Mouse (Mus musculus) left cerebral cortex, adult 8-10 months (tissue): Measurements from ENCODE around the gene S1pr2. TPM values are rescaled to one million over a fixed set of nuclear protein-coding genes. Genes with fewer than 3 reads are reported as not detected.

Experiments used
- DNase-seq, 2 experiments: peaks; one replicate each; pipeline ENCODE4 v3.0.0; 2022; ENCODE audit warnings: low spot score in 2 of 2
- total RNA-seq, 4 experiments: library from RNA; stranded (reverse); gene quantifications; 2 replicates each; pipeline ENCODE4 v1.2.4; 2022

Gene S1pr2
- total RNA-seq, 4 experiments from 2014 or later: 2.0 to 3.4 (median 2.7) TPM

DNA sequence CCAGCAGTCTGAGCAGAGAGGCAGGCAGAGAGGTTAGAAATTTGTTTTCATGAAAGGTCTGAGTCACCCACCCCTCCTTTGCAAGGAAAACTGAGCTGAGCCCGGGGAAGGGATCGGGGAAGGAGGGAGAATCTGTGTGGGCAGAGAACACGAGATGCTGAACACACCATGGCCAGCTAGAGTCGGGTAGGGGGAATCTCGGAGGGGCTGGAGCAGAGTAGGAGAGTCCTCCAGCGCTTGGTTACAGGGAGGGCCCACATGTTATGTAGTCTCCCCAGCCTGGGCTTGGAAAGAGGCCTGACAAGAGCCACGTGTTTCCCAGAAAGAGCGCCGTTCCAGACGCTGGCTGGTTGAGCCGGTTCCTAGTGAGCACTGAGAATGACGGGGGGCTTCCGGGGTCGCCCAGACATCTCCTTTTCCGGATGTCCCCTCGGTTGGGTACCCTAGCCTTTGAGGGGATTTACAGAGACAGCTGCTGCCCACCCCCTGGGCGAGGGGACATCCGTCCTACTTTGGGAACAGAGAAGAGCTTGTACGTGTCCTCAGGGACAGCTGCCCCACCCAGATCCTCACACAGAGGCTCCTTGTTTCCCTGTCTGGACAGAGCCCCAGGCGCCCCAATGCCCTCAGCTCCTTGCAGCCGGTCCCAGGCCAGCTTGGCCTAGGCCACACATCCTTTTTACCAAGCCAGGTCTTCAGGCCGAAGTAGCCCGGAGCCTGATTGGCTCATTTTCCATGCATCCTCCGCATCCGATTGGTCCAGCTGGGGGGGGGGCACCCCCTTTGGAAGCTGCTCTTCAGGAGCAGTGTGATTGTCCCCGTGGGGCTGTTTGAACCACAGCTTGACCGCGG is 4.2 kb downstream of the S1pr2 start:
- DNase-seq: peak; percentile 44 to 66

DNA sequence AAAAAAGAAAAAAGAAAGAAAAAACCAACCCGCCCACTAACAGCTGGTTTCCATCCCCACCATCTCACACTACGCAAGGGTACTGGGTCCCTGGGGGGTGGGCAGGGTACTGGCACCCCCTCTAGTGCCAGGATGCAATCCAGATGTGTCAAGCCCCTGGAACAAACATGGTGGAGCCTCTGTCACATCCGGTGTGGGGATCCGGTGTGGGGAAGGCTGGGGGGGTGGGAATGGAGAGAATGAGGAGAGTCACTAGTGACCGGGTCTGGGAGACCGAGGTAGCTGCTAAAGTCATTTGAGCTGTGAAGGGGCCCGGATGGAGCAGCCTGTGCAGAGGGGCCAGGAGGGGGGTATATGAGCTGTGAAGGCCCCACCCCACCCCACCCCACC is 4.8 kb downstream of the S1pr2 start:
- no peak for DNase-seq

DNA sequence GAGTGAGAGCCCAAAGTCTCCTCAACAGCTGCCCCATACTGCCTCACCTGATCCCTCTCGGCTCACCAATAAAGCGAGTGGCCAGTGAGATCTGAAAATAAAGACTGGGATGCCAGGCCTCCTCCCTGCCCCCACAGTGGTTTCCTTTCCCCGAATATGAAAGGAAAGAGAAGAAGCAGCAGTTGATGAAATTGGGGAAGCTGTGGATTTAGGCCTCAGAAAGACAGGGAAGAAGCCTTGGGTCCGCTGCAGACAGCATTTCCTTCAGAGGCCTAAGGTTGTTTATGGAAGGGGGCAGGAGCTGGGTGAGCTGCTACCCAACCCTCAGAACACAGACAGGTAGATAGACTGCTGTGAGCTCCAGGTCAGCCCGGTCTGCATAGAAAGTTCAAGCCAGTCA is 9.8 kb downstream of the S1pr2 start:
- DNase-seq: no peak

DNA sequence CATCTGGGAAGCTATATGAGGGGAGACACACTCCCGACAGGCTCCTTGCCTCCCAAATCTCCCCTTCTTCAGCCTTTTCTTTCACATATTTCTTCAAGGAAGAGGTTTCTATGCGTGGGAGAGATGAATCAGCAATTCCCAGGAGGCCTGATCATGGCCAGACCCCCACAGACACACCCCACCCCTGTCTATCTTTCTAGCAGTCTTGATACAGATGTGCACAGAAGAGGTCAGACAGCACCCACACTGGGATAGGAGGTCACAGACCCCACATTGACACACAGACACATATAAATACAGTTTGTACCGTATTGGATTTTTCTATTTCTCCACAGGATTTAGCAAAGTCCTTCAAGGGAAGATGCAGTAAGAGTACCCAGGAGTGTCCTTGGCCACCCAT is 10.6 kb downstream of the S1pr2 start:
- DNase-seq: no peak

DNA sequence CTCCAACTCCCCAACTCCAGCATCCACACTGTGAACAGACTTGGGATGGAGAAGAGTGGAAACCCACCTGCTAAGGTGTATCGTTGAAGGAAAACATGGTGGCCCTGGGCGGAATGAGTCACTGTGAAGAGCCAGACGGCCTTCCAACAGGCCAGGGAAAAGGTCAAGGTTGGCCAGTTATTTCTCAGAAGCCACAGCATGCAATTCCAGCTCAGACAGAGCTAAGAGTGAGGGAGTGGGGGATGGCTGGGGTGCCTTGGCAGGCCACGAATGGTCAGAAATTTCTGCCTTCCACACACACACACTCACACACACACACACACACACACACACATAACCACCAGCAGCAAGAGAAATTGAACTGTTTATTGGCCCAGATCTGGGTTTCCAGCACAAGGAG is 11.0 kb downstream of the S1pr2 start:
- no peak for DNase-seq

DNA sequence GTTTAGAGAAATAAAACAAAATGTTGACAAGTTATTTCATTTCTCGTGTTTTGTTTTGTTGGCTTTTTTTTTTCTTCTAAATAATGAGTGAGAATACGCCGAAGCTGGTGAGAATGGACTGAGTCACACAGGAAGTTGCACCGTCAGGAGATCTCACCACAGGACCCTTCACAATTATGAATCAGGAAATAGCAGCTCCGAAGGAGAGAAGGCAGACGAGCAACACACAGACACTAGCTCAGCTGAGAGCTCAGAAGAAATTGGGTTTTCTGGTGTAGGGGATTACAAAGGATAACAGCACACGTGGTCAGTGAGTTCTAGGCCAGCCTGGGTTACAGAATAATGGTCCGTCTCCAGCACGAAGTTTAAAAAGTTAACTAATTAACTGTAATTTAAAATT is 15.0 kb downstream of the S1pr2 start:
- no peak for DNase-seq

DNA sequence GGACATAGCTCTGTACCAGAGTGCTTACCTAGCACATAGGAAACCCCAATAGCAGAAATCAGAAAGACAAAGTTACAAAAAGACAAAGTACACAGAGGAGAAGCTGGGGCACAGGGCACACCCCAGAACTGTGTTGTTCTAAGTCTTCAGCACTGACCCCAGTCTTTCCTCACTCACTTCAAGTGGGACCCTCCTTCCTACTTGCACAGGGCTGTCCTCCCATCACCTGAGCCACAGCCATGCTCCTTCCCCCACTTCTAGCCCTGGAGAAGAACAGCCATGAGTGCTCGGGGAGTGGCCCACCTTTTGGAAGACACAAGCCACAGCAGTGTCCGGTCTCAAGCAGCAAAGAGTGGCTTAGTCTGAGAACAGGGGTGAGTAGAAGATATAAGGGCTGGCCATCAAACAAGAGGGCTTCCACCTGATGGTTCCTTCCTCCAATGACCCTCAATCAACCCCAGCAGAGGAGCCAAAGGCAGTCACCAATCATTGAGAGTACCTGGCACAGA is 17.1 kb downstream of the S1pr2 start, which contains the start of gene Dnmt1:
Gene Dnmt1, minus strand, starts transcription at position 459 of the 509 bp plus-strand sequence.
- no peak for DNase-seq

DNA sequence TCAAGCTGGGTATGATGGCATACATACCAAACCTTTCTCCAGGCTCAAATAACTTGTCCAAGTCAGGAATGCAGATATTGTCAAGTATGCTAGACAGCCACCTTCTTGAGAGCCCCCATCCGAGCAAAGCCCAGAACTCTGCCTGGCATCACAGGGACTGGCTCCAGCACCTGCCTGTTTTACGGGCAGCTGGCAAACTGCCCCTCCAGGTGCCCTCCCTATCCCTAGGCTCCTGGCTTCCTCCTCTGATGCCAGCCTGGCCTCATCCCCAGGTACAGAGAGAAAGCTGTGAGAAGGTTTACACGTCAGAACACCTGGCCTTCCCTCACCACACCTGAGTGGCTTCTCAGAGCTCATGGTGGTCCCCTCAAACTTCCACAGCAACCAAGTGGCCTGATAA is 19.6 kb downstream of the S1pr2 start:
- DNase-seq: no peak

DNA sequence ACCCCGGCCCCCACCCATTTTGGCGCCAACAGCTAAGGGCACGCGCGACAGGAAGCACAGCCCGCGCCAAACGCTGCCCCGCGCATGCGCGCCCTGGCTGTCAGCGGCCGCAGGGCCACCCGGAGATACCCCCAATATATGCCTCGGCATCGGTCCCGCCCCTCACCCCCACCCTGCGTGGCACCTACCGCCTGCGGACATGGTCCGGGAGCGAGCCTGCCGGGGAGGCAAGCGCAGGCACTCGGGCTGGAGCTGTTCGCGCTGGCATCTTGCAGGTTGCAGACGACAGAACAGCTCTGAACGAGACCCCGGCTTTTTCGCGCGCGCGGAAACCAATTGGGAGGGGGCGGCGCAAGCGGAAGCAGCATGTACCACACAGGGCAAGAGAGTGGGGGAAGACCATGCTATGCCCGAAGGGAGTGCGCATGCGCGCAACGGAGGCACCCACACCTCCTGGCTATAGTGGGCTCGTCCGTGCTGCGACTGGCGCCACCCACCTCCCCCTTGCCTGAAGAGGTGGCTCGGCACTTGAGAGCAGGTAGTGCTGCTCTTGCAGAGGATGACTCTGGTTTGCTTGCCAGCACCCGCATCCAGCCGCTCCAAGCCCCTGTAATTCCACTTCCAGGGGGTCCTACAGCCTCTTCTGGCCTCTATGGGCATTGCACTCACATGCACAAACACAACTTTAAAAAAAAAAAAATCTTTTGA is 23.9 kb downstream of the S1pr2 start:
- peak; percentile 92 to 97 for DNase-seq

DNA sequence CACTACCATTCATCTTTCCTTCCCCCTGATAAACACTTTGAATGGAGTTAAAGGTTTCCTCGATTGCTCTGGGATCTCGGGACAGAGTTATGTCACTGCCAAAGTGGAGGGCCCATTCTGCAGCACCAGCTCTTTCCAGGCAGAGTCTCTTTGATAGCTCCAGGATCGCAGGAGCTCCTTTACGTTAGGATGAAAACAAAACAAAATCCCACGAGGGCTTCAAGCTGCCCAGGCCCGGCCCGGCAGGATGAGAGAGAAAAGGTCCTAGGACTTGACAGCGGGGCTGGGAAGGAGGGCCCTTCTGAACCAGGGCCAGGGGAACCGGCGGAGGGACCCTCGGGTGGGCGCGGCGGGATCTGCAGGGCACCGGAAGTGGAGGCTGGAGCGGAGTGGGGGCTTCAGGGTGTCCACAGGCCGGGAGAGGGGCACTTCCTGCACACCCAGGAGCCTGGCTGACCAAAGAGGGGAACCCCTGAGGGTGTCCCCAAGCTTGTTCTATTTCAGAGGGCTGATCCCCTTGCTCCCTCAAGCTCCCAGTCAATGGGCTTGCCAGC is 24.5 kb downstream of the S1pr2 start:
- DNase-seq: no peak

DNA sequence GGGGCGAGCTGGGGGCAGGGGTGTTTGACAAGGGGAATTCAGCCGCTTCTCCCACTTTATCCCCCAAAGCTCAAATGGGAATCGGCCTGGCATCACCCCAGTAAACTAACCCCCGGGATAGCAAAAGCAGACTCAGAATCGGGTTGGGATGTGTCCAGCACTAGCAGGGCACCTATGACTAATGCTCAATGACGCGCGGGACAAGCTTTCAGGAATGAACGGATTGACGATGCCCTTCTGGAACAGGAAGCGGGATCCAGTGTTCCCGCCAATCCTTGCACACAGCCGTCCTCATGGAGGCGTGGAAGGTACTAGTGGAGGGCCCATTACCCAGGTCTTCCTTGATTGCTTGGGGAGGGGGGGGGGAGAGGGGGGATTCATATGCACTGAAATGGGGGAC is 25.1 kb downstream of the S1pr2 start:
- no peak for DNase-seq

DNA sequence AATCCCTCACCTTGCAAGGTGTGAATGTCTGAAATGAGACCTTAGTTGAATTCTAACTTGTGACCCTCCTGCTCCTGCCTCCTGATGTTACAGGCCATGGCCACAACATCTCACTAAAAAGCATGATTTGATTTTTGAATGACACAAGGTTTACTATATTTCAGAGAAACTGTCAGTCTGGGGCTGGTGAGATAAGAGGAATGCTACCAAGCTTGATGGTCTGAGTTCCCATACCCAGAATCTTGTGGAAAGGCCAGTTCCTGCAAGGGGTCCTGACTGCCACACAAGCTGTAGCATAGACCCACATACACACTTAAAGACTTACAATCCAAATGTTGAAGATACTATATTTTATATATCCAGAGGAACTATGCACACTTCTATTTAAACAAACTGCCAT is 26.2 kb downstream of the S1pr2 start:
- DNase-seq: no peak

DNA sequence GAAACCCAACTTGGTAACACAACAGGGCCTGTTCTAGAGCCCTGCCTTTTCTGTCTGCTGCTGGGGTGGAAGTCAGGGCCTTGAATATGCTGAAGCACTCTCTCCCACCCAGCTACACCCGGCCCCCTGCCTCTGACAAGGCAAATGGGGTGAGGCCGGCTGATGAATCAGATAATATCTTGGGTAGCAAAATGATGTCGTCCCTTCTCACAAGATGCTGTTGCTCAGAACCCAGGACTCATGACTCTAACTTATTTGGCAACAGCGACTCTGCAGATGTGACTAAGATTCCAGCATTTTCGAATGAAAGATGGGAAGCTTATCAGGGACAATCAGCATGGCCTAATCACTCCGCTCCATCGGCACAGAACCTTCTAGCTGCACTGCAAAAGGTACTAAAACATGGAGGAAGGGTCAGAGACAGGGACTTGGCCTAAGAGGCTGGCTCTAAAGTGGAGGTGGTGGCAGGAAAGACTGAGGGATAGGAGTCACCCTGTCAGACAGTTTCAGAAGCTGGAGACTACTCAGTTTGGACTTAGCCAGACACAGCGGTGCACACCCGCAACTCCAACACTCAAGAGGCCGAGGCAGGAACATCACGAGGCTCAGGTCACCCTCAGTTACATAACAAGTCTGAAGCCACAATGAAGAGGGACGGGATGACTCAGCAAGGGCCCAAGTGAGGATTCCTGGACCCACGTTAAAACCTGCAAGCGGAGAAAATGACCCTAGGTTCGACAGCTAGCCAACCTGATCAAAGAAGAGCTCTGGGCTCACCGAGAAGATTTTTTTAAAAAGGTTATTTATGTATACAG is 30.3 kb downstream of the S1pr2 start:
- no peak for DNase-seq

DNA sequence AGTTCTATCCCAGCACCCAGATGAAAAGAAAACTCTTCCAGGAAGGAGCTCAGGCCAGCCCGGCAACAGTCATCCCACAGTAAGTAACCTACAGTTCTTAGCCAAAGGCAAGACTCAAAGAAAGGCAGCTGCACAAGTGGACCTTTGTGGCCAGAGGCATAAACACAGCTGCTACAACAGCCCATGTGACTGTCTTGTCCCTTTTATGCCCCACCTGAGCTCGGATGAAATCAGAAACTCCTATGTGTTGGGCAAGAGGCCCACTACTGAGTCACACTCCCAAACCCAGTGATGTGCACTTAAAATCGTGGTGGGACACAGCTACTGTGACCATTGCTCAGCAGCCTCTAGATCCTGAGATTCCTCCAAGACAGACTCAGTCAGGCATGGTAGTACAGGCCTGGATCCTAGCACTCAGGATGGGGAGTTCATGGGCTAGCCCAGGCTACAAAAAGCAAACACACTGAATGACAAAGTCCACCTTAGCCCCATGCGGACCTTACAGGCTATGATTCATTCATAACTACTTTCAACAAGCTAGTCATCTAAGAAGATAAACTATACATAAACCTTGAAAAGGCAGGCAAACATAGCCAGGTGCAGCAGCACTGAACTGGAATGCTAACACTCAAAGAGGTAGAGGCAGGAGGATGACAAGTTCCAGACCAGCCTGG is 31.7 kb downstream of the S1pr2 start:
- no peak for DNase-seq

DNA sequence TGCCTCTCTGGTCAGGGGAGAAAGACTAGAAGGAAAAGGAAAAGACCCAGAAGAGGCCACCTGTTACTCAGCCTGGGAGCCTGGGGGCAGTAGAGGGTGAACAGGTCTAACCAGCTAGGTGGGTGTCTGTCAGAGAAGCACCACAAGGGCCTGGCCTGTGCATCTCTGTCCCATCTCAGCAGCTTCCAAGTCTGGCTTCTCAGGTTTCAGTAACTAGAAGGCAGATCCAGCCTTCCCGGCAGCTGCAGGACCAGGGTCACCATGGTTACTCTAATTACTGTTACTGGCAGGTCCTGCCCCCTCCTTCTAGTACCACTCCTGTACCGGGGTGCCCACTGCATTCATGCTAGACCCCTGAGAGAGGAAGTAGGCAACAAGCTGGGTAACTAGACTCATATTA is 32.7 kb downstream of the S1pr2 start:
- DNase-seq: no peak

DNA sequence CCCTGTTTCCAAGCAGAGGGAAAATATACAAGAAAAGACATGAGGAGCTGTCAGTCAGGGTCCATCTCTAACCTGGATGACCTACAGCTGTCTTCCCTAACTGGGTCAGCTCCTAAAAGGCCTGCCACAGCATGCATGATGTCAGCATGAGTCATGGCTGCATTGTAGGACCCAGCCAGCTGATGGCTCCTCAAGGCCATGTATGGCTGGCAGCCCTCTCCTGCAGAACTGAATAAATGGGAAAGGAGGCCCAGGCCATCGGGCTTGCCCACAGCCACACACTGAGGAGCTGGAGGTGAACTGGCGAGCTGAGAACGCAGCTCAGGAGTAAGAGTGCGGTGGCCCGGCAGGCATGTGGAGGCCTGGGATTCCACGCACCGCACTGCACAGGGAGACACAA is 33.2 kb downstream of the S1pr2 start:
- DNase-seq: no peak

DNA sequence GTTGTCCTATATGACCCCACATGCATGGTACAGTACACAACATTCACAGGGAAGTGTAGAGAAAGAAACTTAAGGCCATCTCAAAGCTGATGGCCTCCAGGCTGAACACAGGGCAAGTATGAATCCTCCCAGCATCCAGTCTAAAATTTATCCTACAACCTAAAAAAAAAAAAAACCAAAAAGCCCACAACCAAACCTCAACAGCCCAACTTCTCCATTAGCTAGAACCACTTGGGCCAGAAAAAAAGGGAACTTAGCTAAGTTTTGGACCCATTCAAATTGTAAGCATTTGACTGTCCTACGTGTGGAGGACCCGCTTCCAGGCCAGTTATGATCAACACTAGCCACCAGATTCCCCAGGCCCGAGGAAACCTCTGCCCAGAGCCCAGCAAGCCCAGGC is 53.3 kb downstream of the S1pr2 start:
- no peak for DNase-seq

DNA sequence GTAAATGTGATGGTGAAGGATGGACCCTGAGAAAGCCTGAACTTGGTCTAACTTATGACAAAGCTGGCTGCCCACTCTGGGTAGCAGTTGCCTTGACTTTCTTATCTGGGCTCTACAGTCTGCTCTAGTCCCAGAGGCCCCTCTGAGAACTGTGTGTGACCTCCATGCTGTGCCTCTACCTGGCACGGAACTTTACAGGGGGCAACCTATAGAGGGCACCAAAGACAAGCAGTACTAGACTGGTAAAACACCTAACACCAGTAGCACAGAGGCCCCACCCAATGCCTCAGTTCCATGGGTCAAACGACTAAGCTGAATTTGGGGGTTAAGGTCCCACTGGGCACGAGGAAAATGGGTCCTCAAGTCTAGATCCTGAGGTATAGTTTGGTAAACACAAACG is 60.4 kb downstream of the S1pr2 start:
- no peak for DNase-seq
